Mouse (Mus musculus) kidney, embryonic 15.5 days (tissue): Measurements from ENCODE around the gene Myo5c. TPM values are rescaled to one million over a fixed set of nuclear protein-coding genes. Genes with fewer than 3 reads are reported as not detected.

Experiments
- ATAC-seq: fragments of 200-750 bp; cut with Nextera tagmentation; replicated peaks from 2 replicates; pipeline ENCODE4 v1.8.0; 2017; ENCODE audit warnings: moderate TSS enrichment; ENCODE audit not compliant: low FRiP score
- H3K27ac ChIP-seq: fragments of 300-500 bp; sonication (generic); 2 replicates; pipeline ENCODE4 v1.5.1; 2015; ENCODE audit warnings: mild to moderate bottlenecking, inconsistent platforms
- H3K27me3 ChIP-seq: fragments of 300-500 bp; sonication (generic); 2 replicates; pipeline ENCODE4 v1.6.1; 2015; ENCODE audit warnings: inconsistent platforms
- H3K36me3 ChIP-seq: fragments of 300-500 bp; sonication (generic); 2 replicates; pipeline ENCODE4 v1.6.1; 2015; ENCODE audit warnings: inconsistent platforms
- H3K4me1 ChIP-seq: fragments of 300-500 bp; sonication (generic); 2 replicates; pipeline ENCODE4 v1.6.1; 2015; ENCODE audit warnings: inconsistent platforms
- H3K4me2 ChIP-seq: fragments of 300-500 bp; sonication (generic); 2 replicates; pipeline ENCODE4 v1.6.1; 2015; ENCODE audit warnings: moderate library complexity, mild to moderate bottlenecking, inconsistent platforms
- H3K4me3 ChIP-seq: fragments of 300-500 bp; sonication (generic); replicated peaks from 2 replicates; pipeline ENCODE4 v1.5.1; 2015; ENCODE audit warnings: mild to moderate bottlenecking, inconsistent platforms
- H3K9ac ChIP-seq: fragments of 300-500 bp; sonication (generic); 2 replicates; pipeline ENCODE4 v1.6.1; 2015; ENCODE audit warnings: mild to moderate bottlenecking, inconsistent platforms
- H3K9me3 ChIP-seq: fragments of 300-500 bp; sonication (generic); replicated peaks from 2 replicates; pipeline ENCODE4 v1.6.1; 2016; ENCODE audit warnings: inconsistent platforms
- WGBS: fragments of 180-500 bp; shearing (Covaris S2); methylation state at CpG from one replicate; pipeline ENCODE4 v1.1.7; 2015; ENCODE audit warnings: mixed read lengths; 5-methylcytosine and 5-hydroxymethylcytosine counted together
- polyA plus RNA-seq: library from polyadenylated mRNA; unstranded; fragments of >200 nt; fragmentation: Nextera tagmentation; extraction: Ambion mirVana; gene quantifications from 2 replicates; pipeline ENCODE4 v1.2.1, GENCODE M21; 2015

Myo5c gene
- polyA plus RNA-seq, result 3.7 and 3.9 TPM in 2 replicates

DNA sequence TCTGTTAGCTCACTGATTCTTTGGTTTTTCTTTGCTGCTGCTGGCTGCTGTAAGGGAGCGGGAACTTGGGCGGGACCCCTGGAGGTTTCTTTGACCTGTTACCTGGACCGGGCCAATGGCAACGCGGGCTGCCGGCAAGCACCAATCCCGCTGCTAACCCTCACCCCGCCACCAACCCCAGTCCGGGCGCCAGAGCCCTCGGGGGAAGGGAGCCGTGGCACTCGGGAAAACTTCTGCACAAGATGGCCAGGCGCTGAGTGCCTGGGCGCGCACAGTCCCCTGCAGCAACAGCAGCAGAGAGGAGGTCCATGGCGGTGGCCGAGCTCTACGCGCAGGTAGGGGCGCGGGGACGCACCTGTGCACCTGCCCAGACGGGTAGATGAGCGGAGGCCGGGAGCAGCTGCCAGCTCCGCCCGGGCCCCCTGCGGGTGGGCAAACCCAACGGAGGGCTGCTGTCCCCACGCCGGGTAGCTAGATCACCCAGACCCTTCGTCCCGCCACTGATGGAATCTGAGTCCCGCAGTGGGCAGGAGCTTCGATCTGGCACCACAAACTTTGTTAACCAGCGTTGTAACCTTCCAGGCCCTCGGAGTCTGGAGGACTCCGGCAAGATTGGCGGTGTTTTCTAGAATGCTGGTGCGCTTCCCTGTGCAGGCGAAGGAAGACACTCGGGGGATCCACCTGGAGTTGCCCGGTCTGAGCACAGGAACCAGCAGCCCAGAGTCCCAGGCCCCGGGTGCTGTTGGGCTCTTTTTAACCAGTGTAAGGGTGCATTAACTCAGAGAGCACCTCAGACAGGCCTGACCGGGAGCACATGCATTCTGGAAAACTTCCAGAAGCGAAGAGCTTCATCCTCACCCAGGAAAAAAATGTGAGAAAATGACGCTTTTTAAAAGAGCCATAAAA is at the start of gene Myo5c:
Gene Myo5c, plus strand, starts transcription at position 180 of the 906 bp plus-strand sequence.
- H3K9ac ChIP-seq, result peak within 1 kb of the TSS; percentile 24
- H3K27ac ChIP-seq, result no peak within 1 kb of the TSS
- H3K9me3 ChIP-seq, result no peaks in the 10 kb centered on the region
- H3K27me3 ChIP-seq, result peaks cover 25% of the 10 kb centered on the region
- peak within 1 kb of the TSS; percentile 69 for H3K4me2 ChIP-seq
- ATAC-seq, result peak; percentile 89
- H3K4me3 ChIP-seq, result peak within 1 kb of the TSS; percentile 47
- WGBS, result 3% methylated on average over 48 of the region's 48 CpGs
- peaks cover 25% of the 10 kb centered on the region for H3K4me1 ChIP-seq
- H3K36me3 ChIP-seq, result no peaks in the 10 kb centered on the region

DNA sequence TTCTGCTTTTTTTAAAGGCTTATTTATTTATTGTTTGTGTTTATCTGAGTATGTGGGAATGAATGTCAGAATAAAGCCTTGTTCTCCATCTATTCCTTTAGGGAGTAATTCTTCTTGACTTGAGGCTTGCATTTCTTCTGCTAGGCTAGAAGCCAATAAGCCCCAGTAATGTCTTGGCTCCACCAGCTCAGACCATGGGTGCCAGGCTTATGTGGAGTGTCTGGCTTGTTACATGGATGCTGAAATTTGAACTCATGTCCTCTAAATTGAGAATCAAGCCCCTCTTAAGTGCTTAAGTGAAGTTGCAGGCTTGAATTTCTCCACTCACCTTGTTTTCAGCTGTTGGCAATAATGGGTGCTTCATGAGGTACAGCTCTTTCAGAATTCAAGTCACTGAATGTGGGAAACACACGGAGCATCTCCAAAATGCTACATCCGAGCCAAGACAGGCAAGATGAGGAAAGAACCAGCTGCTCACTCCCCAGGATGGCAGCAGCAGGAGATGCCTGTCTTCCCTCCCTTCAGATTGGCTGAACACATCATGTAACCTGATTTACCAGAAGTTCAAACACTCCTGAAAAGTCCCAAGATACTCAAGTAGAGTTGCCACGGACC is 44.1 kb upstream of the Myo5c start:
- H3K4me1 ChIP-seq, result no peaks in the 10 kb centered on the region
- no peak overlapping the region for H3K4me3 ChIP-seq
- no peak overlapping the region for H3K4me2 ChIP-seq
- no peak for ATAC-seq
- no peak overlapping the region for H3K27ac ChIP-seq
- no peak overlapping the region for H3K9ac ChIP-seq
- H3K9me3 ChIP-seq, result no peaks in the 10 kb centered on the region
- H3K36me3 ChIP-seq, result peaks cover 45% of the 10 kb centered on the region
- no peaks in the 10 kb centered on the region for H3K27me3 ChIP-seq
- 84% methylated on average over 3 of the region's 3 CpGs for WGBS

DNA sequence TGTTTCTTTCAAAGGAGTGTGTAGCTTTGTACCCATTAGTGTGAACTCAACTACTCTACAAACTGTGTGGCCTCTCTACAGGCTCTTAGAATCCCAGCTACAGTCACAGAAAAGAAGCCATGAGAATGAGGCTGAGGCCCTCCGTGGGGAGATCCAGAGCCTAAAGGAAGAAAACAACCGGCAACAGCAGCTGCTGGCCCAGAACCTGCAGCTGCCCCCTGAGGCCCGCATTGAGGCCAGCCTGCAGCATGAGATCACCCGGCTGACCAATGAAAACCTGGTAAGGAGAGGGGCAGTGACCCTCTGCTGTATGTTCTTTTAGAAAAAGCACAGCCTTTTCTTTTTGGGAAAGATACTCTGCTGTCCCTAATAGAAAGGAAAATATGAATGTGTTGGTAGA is 38.0 kb upstream of the Myo5c start:
- 66% methylated on average over 4 of the region's 4 CpGs for WGBS
- Histone ChIP-seq H3K36me3 (peaks cover 30% of the 10 kb centered on the region), H3K27me3 (no peaks in the 10 kb centered on the region), H3K9me3 (no peaks in the 10 kb centered on the region), H3K27ac (no peak overlapping the region), H3K4me1 (no peaks in the 10 kb centered on the region), H3K9ac (no peak overlapping the region), H3K4me3 (no peak overlapping the region), H3K4me2 (no peak overlapping the region)
- ATAC-seq, result no peak

DNA sequence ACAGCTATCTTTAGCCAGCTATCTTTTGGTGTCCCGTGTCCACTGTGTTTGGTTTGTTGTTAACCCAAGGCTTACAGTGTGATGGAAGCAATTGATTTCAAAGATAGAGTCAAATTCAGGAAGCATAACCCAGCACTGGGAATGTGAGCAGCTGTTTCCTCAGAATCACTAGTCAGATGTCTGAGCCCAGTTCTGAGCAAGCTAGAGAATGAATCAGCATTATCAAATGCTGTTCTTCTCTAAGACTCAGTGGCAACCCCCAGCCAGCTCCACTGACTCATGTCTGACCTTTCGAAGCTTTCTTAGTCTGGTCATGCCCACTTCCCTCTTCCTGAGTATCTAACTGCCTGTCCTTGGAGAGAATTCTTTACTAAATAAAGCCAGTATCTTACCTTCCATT is 35.5 kb upstream of the Myo5c start:
- Histone ChIP-seq H3K9ac (no peak overlapping the region), H3K4me1 (no peaks in the 10 kb centered on the region), H3K4me3 (no peak overlapping the region), H3K9me3 (no peaks in the 10 kb centered on the region), H3K27me3 (no peaks in the 10 kb centered on the region), H3K27ac (no peak overlapping the region), H3K4me2 (no peak overlapping the region), H3K36me3 (peaks cover 37% of the 10 kb centered on the region)
- 71% methylated on average over 2 of the region's 2 CpGs for WGBS
- ATAC-seq, result no peak

DNA sequence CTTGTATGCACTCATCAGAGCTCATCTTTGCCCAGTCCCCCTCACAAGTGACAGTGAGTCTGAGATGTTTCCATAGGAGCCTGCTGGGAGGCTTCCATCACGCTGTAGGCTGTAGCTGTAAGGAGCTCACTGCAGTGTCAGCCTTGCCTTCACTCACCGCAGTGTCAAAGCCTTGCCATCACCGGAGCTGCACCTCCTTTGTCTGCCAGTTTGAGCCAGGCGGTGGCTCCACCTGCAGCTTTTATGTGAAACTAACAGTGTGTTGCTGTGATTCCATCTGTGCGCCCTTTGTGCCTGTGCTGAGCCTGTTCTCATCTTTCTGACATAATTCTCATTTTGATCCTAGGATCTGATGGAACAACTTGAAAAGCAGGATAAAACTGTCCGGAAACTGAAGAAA is 34.5 kb upstream of the Myo5c start:
- Histone ChIP-seq H3K27ac (no peak overlapping the region), H3K9ac (no peak overlapping the region), H3K4me1 (no peaks in the 10 kb centered on the region), H3K4me3 (no peak overlapping the region), H3K9me3 (no peaks in the 10 kb centered on the region), H3K36me3 (peaks cover 45% of the 10 kb centered on the region), H3K4me2 (no peak overlapping the region), H3K27me3 (no peaks in the 10 kb centered on the region)
- WGBS, result 71% methylated on average over 6 of the region's 6 CpGs
- ATAC-seq, result no peak

DNA sequence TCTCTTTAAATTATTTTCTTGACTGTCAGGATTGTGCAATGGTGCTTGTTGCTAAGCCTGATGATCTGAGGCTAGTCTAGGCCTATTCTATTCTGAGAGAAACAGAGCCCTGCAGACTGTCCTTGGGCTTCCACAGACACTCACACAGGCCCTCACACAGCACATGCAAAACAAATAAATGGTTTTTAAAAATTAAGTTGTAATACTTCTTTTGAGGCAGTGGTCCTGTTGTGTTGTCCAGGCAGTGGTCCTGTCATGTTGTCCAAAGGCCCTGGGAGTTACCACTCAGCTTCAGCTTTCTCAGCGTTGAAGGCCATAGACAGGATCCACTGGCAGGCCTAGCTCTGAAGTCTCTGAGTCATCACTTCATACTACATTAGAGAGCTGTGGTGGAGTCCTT is 30.3 kb upstream of the Myo5c start:
- H3K4me3 ChIP-seq, result no peak overlapping the region
- no peaks in the 10 kb centered on the region for H3K27me3 ChIP-seq
- no peaks in the 10 kb centered on the region for H3K4me1 ChIP-seq
- WGBS, result 98% methylated on average over 1 of the region's 1 CpGs
- no peaks in the 10 kb centered on the region for H3K9me3 ChIP-seq
- H3K9ac ChIP-seq, result no peak overlapping the region
- no peak overlapping the region for H3K4me2 ChIP-seq
- H3K36me3 ChIP-seq, result peaks cover 47% of the 10 kb centered on the region
- H3K27ac ChIP-seq, result no peak overlapping the region
- no peak for ATAC-seq

DNA sequence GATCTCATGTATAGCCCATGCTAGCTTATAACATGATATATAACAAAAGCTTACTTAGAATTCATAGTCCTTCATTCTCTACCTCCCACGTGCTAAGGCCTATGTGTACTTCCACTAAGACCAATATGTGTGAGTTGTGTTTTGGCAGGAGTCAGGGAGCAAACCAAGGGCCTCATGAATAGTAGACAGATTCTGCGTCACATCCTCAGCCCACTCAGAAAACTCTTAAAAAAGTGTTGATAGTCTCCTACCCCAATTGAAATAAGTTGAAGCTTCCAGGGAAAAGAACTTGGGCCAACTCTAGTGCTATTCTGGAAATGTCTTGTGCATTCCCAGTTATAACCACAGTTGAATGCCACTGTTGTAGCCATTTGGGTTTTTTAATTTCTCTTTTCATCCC is 29.8 kb upstream of the Myo5c start:
- H3K27me3 ChIP-seq, result no peaks in the 10 kb centered on the region
- H3K36me3 ChIP-seq, result peaks cover 47% of the 10 kb centered on the region
- H3K4me1 ChIP-seq, result no peaks in the 10 kb centered on the region
- H3K4me3 ChIP-seq, result no peak overlapping the region
- ATAC-seq, result no peak
- no peak overlapping the region for H3K4me2 ChIP-seq
- H3K27ac ChIP-seq, result no peak overlapping the region
- 90% methylated on average over 2 of the region's 2 CpGs for WGBS
- no peak overlapping the region for H3K9ac ChIP-seq
- H3K9me3 ChIP-seq, result no peaks in the 10 kb centered on the region

DNA sequence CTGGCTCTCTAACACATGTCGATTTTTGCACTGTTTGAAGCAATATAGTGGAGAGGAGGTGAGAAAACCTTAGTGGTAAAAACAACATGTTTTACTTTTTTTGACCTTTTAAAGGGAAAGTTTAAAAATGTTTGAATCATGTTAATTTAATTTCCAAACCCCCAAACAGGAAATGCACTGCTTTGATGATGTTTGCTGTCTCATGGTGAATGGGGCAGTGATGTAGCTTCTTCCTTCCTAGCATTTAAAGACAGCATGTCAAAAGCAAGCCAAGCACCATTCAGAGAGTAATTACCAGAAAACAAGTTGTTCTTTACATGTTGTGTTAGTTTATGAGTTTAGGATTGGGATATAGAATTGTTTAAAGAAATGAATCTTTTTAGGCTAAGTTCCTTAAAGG is 22.6 kb upstream of the Myo5c start:
- Histone ChIP-seq H3K27ac (no peak overlapping the region), H3K36me3 (peaks cover 32% of the 10 kb centered on the region), H3K9ac (no peak overlapping the region), H3K9me3 (no peaks in the 10 kb centered on the region), H3K4me2 (no peak overlapping the region), H3K4me3 (no peak overlapping the region), H3K27me3 (no peaks in the 10 kb centered on the region), H3K4me1 (no peaks in the 10 kb centered on the region)
- WGBS, result 82% methylated on average over 1 of the region's 1 CpGs
- ATAC-seq, result no peak

DNA sequence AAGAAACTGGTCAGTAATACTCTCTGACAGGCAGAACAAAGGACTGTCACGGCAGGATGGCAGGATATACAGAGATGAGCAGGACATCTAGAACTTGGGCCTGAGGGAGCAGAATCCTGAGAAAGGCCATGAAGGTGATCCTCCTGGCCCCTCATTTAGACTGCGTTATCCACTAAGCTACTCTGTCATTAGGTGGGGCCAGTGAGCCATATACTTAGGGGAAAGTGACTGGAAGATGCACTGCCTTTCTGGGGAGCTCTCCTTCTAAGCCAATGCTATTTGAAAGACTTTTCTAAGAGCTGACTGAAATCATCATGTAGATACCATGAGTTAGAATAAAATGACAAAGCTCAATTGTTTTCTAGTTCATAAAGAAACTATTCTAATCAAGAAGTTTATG is 21.6 kb upstream of the Myo5c start:
- no peaks in the 10 kb centered on the region for H3K4me1 ChIP-seq
- H3K4me3 ChIP-seq, result no peak overlapping the region
- no peak overlapping the region for H3K9ac ChIP-seq
- no peaks in the 10 kb centered on the region for H3K9me3 ChIP-seq
- peaks cover 39% of the 10 kb centered on the region for H3K36me3 ChIP-seq
- no peak overlapping the region for H3K4me2 ChIP-seq
- no peak for ATAC-seq
- no peaks in the 10 kb centered on the region for H3K27me3 ChIP-seq
- WGBS, result 80% methylated on average over 2 of the region's 2 CpGs
- H3K27ac ChIP-seq, result no peak overlapping the region

DNA sequence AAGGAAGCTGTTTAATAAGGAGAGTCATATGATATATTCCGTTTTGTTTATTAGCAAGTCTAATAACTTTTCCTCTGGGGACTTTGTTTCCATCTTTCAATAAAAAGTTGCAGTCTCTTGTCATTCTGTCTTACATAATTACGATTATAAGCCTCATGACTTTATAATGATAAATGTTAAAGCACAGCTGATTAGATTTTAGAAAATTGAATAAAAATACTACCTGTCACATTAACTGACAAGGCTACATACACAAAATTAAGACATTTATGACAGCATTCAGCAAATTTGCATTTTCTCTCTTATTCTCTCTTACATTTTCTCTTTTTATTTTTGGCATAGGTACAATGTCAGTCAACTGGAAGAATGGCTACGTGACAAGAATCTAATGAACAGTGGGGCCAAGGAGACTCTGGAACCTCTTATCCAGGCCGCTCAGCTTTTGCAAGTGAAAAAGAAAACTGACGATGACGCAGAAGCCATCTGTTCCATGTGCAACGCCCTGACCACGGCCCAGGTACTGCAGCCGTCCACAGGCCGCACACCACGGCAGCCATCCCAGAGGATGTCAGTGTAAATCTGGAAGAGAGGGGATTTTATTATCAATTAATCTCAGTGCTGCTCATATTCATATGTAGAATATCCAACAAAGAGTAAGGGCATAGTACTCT is 16.9 kb upstream of the Myo5c start:
- Histone ChIP-seq H3K27me3 (no peaks in the 10 kb centered on the region), H3K9ac (no peak overlapping the region), H3K36me3 (peaks cover 54% of the 10 kb centered on the region), H3K4me3 (no peak overlapping the region), H3K27ac (no peak overlapping the region), H3K4me2 (no peak overlapping the region), H3K9me3 (no peaks in the 10 kb centered on the region), H3K4me1 (no peaks in the 10 kb centered on the region)
- WGBS, result 88% methylated on average over 11 of the region's 11 CpGs
- ATAC-seq, result no peak

DNA sequence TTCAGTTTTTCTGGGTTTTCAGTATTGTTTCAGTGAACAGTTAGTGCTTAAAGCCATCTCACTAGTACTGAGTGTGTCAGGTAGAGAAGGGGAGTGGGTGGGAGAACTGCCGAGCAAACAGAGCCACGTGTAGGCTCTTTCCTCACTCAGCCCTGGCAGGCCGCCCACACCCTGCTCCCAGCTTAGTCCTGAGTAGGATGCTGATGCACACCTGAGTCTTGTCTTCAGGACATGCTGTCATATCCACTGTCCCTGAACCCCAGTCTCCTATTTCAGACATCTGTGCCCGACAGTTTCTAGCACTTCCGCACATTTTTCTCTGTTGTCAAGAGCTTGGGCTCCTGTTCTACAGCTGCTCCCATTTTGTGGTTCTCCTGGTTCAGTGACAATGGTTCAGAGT is 11.9 kb upstream of the Myo5c start:
- WGBS, result 75% methylated on average over 5 of the region's 5 CpGs

More for the DNA sequence above, 11.9 kb upstream of the Myo5c start:
- Histone ChIP-seq H3K4me3 (no peak overlapping the region), H3K9me3 (no peaks in the 10 kb centered on the region), H3K27ac (no peak overlapping the region), H3K27me3 (no peaks in the 10 kb centered on the region), H3K4me1 (no peaks in the 10 kb centered on the region), H3K4me2 (no peak overlapping the region), H3K36me3 (peaks cover 30% of the 10 kb centered on the region), H3K9ac (no peak overlapping the region)
- no peak for ATAC-seq
